Mouse (Mus musculus) frontal cortex, postnatal 14 days (tissue): Measurements from ENCODE around the gene Rgs18.

Experiments used
- DNase-seq, 2 experiments: peaks; one replicate each; pipeline ENCODE4 v3.0.0; 2022; ENCODE audit warnings: low spot score in 2 of 2

Rgs18 gene

DNA sequence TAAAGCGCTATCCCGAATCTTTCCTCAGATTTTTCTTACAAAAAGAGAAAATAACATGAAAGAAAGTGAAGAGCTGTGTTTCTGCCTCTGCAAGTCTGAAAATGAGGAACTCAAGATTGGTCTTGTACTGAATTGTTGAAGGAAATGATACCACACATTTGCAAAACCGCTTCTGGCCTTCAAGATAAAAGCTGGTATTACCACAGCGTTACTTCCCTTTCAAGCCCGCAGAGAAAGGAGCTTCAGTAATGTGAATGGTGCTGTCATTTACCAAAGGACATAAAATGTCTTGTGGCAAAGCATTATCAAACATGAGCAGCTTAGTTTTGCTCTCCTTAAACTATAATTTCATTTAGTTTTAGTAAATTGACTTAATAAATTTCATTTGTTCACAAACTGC is at the start of gene Rgs18:
Gene Rgs18 (minus strand): TSS at position 105 of the 400 bp plus-strand sequence.
- DNase-seq = no peak

DNA sequence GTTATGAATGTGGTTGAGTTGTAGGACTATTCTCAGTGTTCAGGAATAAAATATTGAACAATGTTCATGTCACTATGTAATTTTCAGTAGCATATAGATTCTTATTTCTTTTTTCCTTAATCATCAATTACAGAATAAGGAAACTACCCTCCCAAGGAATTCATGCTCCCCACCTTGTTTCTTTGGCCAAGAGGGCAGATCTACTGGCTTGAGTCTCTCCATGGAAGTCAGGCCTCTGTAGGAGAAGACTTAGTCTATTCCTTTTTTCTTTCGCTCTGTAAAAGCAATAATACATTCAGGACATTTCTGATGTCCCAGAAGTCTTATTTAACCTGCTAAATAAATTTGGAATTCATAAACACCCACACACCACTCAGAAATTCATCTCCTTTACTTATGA is 841 bp downstream of the Rgs18 start:
- no peak for DNase-seq

DNA sequence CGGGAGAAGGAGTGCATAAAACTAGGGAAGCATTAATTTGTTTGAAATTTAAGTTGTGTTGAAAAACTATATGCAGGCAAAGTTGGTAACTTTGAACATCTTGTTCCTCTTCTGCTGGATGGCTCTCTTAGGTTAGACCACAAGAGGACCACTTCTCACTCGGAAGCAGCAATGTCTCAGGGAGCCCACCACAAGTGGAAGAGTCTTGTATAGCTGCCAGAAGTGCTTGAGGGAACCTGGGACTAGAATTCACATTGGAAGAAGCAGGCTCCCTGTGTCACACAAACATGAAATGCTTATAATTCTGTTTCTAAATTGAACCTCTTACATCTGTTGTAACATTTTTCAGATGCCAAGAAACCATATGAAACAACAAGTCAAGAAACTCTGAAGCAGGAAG is 9.0 kb downstream of the Rgs18 start:
- DNase-seq = no peak

DNA sequence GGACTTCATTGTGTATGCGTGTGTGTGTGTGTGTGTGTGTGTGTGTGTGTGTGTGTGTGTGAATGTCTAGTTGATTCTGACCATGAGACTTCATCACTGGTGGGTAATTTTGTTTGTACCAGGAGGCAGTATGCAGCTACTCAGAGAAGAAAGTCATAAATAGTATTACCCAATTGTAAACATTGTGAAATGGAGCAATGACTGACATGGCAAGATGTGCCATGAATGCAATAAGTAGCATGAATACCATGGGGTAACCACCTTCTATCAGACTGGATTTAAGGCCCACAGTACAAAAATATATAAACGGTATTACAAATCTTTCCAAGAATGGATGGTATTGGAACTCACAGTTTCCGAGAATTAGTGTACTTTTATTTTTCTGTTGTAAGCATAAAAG is 14.4 kb downstream of the Rgs18 start:
- DNase-seq = no peak

DNA sequence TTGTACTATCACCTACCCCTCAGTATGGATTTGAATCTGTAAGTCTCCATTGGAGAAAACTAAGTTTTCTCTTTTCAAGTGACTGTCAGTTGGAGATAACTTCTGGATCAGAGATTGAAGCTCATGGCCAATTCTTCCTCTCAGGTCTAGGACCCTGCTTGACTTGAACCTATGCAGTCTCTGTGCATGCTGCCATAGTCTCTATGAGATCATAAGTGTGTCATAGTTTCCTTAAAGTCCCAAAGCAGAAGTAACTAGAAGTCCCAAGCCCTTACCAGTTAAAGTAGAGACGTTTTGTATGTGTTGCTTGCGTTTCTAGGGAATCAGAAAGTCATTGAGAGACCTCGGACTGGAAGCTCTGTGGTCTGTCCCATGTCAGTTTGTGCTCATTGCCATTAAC is 24.5 kb downstream of the Rgs18 start:
- DNase-seq = no peak

DNA sequence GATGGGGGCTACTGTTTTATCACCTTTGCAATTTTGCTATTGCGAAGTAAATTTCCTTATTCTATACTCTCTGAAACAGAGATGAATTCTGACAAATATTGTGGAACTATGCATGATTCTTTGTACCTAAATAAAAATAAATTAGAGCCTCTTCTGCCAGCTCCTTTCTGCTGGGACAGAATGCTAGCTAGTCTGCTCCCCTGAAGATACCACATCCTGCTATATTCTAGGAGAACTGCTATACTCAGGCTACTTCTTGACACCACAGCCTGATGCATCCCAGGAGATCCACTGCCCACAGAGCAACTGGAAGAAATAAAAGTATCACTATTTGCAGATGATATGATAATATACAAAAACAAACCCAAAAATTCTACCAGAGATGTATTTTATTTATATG is 29.1 kb downstream of the Rgs18 start:
- no peak for DNase-seq

DNA sequence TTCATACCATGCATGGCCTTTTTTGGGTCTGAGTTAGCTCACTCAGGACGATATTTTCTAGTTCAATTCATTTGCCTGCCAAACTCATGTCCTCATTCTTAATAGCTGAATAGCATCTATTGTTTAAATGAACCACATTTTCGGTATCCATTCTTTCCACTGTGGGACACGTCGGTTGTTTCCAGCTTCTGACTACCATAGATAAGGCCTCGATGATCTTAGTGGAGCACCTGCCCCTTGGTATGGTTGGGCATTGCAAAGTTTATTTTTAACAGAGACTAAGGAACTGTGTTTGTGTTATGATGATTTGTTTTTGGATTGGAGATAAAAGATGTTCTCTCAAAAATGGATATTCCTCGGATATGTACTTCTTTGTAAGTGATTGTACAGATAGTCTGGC is 37.5 kb downstream of the Rgs18 start:
- DNase-seq = no peak

DNA sequence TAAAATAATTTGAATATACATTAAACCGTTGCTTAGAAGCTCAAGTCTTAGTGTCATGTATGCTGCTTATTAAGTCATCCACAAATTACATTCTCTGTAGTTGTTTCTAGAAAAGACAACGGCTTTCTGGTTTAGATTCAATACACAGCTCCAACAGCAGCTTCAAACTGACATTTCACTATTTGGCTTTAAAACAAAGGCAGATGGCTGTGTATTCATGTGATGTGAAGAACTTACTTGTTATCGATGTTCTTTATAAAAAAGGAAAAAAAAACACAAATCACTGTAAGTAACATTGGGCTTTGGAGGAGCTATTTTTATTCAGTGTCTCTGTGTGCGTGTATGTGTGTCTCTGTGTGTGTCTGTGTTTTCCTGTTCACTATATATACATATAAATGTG is 54.5 kb downstream of the Rgs18 start:
- no peak for DNase-seq

DNA sequence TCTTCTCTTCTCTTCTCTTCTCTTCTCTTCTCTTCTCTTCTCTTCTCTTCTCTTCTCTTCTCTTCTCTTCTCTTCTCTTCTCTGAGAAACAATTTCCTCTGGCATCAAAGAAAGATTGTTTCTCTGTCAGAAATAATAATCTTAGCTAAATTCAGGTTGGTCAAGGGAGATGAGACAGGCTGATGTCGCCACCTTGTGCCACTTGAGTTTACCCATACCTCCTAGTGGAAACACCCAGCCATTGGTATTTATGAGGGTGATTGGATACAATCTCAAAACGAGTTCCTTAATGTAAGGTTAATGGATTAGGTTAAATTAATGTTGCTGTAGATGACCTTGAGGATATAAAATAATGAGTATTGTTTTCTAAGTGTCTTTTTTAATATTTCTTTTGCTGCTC is 70.9 kb downstream of the Rgs18 start:
- DNase-seq = no peak
